Mouse (Mus musculus) CD4-positive naive resting alpha-beta T cell, adult 57 days (primary cell): Measurements from ENCODE around the gene Adamts4. TPM values are rescaled to one million over a fixed set of nuclear protein-coding genes. Genes with fewer than 3 reads are reported as not detected.

Experiments
- total RNA-seq: library from RNA; stranded (reverse); gene quantifications from one replicate; pipeline ENCODE4 v1.2.4, GENCODE M21; 2023

Gene Adamts4
- not detected for total RNA-seq

DNA sequence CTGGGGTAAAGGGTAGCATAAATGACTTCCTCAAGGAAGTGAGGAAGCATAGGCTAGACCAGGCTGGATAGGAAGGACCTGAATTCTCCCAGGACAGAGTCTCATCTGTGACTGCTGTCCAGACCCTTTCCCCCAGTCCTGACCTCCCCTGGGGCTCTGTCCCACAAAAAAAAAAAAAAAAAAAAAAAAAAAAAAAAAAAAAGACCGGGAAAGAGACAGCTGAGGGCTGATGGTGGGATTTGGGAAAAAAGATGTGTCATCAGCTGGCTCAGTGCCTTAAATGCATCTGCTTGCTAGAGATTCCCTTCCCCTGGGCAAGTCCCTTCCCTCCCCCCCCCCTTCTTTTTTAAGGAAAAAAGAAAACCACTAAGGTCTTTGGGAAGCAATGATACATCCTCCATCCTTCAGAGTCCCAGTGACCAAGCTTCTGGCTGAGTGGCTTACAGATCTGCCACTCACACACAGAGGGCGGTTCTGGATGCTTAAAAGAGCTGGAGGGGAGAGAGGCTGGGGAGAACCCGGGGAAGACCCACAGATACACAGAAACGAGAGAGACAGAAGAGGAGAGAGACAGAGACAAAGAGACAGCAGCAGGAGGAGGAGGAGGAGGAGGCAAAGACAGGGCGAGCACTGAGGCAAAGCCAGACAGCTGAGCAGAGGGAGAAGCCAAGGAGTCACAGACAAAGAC is at the start of gene Adamts4:
Adamts4 (plus strand) TSS at position 509 of the 688 bp plus-strand sequence.

DNA sequence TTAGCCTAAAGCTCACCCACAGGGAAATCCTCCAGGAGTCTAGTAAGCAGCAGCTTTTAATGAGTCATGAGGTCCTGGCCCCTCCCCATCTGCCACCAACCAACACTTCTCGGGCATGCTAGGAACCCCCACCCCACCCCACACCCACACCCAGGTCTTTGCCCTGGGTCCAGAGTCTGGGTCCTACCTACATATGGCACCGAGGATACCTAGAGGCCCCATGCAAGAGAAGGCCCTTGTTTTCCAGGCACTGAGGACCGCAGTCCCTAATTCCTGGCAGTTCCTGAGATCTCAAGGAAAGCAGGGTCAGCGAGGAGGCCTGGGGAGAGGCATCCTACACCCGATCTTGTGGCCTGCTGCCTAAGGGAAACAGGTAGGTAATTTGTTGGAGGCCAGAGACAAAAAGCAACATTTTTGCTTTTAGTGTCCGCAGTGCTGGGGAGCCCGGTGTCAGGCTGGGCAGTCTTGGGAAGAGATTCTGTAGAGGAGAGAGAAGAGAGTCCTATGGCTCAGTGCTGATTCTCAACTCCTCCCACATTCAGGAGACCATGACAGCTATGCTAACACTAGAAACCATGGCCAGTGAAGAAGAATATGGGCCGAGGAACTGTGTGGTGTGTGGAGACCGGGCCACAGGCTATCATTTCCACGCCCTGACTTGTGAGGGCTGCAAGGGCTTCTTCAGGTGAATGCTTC is 36.3 kb upstream of the Adamts4 start, which contains the start of gene Nr1i3:
Nr1i3 (plus strand) TSS at position 170 of the 696 bp plus-strand sequence.

DNA sequence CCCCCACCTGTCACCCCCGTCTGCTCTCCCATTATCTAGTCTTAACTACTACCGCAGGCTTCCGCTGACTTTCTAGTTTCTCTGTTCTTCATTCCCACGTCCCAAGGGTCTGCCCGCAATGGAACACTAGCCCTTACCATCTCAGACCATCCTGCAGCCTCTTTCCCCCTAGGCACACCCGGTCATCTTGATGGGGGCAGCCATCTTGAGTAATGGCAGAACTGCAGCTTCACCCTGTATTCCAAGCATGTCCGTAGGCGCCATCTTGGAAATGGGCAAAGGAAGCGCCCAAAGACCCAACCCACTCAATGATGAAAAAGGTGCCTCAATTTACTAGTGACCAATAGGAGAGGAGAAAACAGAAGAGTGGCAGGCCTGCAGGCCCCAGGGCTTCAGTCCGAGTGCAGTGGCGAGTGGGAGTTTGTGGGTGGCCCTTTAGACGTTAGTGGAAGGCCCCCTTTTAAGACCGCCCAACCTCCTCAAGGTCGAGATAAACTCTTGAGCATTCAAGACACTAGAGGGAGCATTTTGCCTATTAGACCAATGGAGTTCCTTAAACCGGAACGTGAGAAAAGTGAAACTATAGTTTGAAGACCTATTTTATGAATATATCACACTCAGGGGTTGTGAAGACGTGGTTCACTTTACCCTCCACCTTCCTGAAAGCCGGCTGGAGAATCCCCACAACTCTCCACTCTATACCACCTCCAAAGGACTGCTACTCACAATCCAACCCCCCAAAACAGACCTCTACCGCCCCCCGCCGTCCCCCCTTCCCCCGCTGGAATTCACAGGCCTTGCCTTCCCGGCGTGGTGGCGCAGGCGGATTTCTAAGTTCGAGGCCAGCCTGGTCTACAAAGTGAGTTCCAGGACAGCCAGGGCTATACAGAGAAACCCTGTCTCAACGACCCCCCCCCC is 27.7 kb upstream of the Adamts4 start, which contains the start of gene Tomm40l:
Tomm40l (minus strand) TSS at position 277 of the 918 bp plus-strand sequence.

DNA sequence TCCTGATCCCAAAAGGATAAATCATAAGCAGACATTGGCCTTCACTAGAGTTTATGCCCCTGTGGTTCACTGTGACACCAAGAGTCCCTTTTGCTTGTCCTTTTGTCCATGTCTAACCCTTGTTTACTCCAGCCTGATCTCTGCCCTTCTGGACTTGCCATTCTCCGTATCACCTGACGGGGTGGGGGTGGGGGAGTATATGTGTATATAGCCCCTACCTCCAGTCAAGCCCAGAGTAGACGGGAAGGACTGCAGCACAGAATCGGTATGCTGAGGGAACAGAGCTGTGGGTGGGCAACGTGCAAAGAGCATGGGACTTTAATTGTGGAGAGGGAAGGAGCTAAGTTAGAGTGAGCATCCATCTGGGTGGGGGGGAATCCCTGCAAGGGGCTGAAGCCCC is 25.4 kb upstream of the Adamts4 start, which contains the start of gene Apoa2:
Apoa2 (plus strand) TSS at position 198 of the 400 bp plus-strand sequence.

DNA sequence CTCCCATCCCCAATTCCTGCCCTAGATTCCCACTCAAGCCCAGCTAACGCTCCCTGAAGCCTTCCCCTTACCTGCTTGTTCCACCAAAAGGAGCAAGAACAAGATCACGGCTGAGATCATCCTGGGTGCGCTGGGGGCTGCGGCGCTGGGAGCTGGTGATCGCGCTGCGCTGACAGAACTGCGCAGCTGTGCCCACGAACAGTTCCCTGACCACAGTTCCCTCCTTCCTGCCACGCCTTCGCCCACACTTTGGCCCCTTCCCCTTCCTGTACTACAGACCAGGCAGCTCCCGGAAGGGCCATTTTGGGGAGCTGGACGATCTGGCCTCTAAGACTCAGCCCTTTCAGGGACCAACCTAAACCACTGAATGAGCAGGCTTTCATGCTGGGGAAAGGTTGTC is 16.1 kb upstream of the Adamts4 start, which contains the start of gene Fcer1g:
Fcer1g (minus strand) TSS at position 240 of the 400 bp plus-strand sequence.

DNA sequence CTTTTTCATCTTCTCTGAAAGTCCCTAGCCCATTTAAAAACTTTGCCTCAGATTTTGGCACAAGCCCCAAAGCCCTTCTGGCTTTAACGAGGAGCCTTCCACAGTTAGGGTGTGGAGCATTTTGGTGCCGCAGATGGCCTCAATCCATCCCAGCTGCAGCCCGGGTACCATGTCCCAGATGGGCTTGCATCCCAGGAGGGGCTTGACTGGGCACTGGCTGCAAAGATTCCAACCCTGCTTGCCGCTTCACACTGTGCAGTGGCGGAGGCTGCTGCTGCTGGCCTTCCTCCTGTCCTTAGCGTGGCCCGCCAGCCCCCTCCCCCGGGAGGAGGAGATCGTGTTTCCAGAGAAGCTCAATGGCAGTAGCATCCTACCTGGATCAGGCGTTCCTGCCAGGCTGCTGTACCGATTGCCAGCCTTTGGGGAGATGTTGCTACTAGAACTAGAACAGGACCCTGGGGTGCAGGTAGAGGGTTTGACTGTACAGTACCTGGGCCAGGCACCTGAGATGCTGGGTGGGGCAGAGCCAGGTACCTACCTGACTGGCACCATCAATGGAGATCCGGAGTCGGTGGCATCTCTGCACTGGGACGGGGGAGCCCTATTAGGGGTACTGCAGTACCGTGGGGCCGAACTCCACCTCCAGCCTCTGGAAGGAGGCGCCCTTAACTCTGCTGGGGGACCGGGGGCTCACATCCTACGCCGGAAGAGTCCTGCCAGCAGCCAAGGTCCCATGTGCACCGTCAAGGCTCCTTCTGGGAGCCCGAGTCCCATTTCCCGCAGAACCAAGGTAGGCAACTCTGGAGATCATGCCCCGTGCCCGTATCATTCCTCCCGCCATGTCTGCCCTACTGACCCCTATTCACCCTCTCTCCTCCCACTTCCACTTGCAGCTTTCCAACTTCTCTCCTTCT is 716 bp downstream of the Adamts4 start, which contains the start of gene Ndufs2:
Ndufs2 (minus strand) TSS at position 709 of the 914 bp plus-strand sequence.

DNA sequence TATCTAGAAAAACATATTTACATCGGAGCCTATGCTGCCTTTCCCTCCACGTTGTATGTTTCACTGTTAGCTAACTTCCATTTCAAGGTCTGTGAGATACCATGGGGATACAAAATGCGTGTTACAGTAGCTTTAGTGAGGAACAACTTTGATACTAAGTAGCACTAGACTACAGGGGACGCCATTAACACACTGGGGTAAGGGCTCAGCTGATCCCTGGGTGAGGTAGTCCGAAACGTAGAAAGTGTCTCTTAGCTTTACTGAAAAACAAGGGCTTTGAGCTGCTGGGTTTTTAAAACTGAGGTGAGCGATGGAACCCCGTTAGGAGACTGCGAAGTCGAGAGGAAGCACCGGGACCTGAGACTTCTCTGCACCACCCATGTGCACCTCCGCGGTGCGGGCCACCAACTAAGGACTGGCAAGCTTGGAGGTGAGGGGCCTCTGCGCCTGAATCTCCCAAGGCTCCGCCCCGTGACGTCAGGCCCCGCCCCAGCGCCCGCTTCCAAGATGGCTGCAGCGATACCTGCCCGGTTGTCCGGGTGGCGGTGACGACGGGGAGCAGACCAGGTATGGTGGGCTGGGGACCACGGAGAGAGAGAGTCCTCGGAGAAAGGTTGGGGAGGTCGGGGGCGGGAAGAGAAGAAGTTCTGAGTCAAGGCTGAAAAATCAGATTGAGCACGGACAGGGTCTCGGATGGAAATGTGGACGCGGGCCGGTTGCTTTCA is 19.8 kb downstream of the Adamts4 start, which contains the start of gene B4galt3:
B4galt3 (plus strand) TSS at position 481 of the 725 bp plus-strand sequence.

DNA sequence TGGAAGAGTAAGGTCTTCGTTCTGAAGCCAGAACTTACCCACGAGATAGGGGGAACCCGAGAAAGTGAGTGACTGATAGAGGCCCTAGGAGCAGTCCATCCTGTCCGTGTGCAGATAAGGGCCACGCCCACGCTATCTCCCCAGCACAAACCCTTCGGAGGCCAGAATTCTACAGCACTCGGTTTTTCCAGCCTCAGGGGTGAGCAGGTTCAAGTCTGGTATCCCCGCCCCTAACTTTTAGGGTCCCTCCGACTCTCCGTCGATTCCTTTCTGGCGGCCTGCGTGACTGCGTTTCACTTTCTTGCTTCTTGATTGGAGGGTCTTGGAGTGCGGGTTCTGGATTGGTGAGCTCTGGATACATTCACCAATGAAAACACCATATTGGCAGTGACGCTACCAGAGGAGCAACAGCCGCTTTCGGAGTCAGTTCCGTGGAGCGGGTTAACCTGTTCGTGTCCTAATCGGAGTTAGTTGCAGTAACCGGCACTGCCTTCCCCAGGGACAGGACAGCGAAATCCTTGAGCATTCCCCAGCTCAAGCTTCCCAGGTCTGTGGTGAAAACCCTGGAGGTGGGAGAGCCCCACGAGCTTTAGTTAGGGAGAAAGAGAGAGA is 30.8 kb downstream of the Adamts4 start, which contains the start of gene Ppox:
Ppox (minus strand) TSS at position 271 of the 612 bp plus-strand sequence.

DNA sequence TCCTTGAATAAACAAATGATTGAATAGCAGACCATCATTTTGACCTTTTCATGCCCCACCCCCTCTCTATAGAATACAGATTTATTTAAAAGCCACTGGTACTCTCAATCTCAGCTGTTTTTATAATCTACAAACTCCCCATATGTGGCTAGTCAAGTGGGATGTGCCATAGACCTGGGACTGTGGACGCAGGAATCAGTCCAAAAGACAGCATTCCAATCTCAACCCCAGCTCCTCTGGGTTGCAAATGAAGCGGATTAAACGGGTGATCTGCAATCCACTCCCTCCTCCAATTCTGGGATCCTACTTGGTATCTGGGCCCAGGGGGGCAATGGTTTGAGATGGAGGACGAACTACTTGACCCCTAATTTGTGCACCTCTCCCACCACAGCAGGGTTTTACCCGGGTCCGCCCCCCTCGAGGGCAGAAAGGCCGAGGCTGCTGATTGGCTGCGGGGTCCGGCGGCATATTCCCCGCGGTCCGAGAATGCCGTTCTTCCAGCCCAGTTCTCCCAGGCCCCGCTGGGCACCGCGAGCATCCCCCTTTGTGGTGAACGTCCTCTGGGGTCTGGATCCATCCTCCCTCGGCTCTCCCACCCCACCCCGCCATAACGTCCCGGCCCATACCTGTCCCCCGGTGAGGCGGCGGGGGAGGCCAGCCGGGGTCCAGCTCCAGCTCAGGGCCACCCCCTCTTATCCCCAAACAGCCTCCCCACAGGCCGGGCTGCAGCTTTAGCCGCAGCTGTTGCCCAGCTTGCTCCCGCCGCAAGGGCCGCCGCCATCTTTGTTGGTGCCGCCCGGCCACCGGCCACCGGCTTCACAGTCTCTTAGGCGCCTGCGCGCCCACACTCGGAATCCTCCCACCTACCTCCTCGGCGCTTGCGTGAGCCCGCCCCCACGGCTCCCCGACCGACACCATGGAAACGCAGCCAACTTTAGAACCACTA is 37.2 kb downstream of the Adamts4 start, which contains the start of gene Usp21:
Usp21 (minus strand) TSS at position 856 of the 946 bp plus-strand sequence.

DNA sequence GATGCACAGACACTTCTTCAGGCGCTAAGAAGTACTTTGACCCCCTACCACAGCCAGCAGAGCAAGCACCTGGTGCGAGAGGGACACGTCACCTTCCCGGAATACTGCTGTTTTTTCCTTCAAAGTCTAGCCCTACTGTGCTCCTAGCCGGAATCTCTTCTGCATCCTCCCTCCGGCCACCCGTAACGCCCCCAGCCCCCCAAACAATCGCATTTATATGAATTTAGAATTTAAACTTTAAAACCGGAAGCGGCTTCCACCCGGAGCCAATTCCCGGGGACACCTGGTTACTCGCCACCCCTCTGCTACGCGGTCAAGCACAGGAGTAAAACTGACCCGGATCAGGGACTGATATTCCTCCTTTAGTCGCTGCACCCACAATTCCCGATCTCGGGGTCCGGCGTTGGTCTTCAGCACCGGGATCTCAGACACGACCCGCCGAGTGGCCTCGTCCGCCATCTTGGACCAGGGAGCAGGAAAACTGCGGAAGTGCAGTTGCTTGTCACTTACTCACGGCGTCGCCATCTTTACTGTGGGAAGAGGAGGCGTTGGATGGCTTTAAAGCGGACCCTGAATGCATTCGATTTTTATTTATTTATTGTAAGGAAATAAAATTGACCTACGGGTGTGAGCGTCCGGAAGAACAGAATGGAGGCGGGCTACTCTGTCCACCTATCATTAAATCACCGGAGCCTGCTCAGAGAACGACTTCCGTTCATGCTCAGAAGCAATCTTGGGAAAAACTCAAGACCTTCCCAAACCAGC is 44.3 kb downstream of the Adamts4 start, which contains the start of gene Ufc1:
Ufc1 (minus strand) TSS at position 727 of the 765 bp plus-strand sequence.

Other genes with a start within 250 kb of the Adamts4 start
- 0.47 TPM for gene Fcgr4, start 231.5 kb upstream of the Adamts4 start, total RNA-seq
- 5.6 TPM for gene Fcgr3, start 185.5 kb upstream of the Adamts4 start, total RNA-seq
- gene Cfap126, start 136.5 kb upstream of the Adamts4 start, total RNA-seq: not detected
- gene Sdhc, start 99.8 kb upstream of the Adamts4 start, total RNA-seq: 113 TPM
- gene Mpz, start 99.7 kb upstream of the Adamts4 start, total RNA-seq: not detected
- not detected for gene Pcp4l1, start 54.2 kb upstream of the Adamts4 start, total RNA-seq
- gene Nr1i3, start 36.5 kb upstream of the Adamts4 start, total RNA-seq: not detected
- gene Tomm40l, start 27.9 kb upstream of the Adamts4 start, total RNA-seq: 21.0 TPM
- gene Apoa2, start 25.4 kb upstream of the Adamts4 start, total RNA-seq: not detected
- 15.1 TPM for gene Fcer1g, start 16.1 kb upstream of the Adamts4 start, total RNA-seq
- gene Ndufs2, start 967 bp downstream of the Adamts4 start, total RNA-seq: 115 TPM
- gene B4galt3, start 19.9 kb downstream of the Adamts4 start, total RNA-seq: 70.7 TPM
- 52.3 TPM for gene Ppox, start 30.8 kb downstream of the Adamts4 start, total RNA-seq
- 51.6 TPM for gene Usp21, start 37.6 kb downstream of the Adamts4 start, total RNA-seq
- gene Ufc1, start 44.6 kb downstream of the Adamts4 start, total RNA-seq: 46.1 TPM
- gene Dedd, start 78.7 kb downstream of the Adamts4 start, total RNA-seq: 28.3 TPM
- gene Nit1, start 95.2 kb downstream of the Adamts4 start, total RNA-seq: 28.5 TPM
- gene Pfdn2, start 95.2 kb downstream of the Adamts4 start, total RNA-seq: 69.8 TPM
- gene Klhdc9, start 110.4 kb downstream of the Adamts4 start, total RNA-seq: 0.98 TPM
- 0.15 TPM for gene Nectin4, start 119.7 kb downstream of the Adamts4 start, total RNA-seq
- gene Arhgap30, start 138.5 kb downstream of the Adamts4 start, total RNA-seq: 202 TPM
- gene Usf1, start 160.9 kb downstream of the Adamts4 start, total RNA-seq: 92.7 TPM
- 4.4 TPM for gene Tstd1, start 168.5 kb downstream of the Adamts4 start, total RNA-seq
- 1.1 TPM for gene F11r, start 187.1 kb downstream of the Adamts4 start, total RNA-seq